Mouse (Mus musculus) neural tube, embryonic 14.5 days (tissue): ENCODE measurements around the gene Olfr1335. TPM values are rescaled to one million over a fixed set of nuclear protein-coding genes. Genes with fewer than 3 reads are reported as not detected.
"Not testable (repeated sequence)": the region's sequence is repeated elsewhere in the genome, so short reads cannot be mapped to it uniquely, and the experiment has no call there.

ENCODE experiments used
- ATAC-seq: fragments of 200-750 bp; cut with Nextera tagmentation; 2 replicates; pipeline ENCODE4 v1.8.0; 2017; ENCODE audit warnings: low read depth, mild to moderate bottlenecking, moderate TSS enrichment, moderate library complexity
- H3K27ac ChIP-seq: fragments of 300-500 bp; sonication (generic); 2 replicates; pipeline ENCODE4 v1.5.1; 2014; ENCODE audit warnings: low read depth, mild to moderate bottlenecking, control low read depth, low read length, moderate library complexity, mixed read lengths
- H3K27me3 ChIP-seq: fragments of 300-500 bp; sonication (generic); 2 replicates; pipeline ENCODE4 v1.6.1; 2014; ENCODE audit warnings: low read length; ENCODE audit not compliant: control insufficient read depth, insufficient read depth
- H3K36me3 ChIP-seq: fragments of 300-500 bp; sonication (generic); 2 replicates; pipeline ENCODE4 v1.6.1; 2014; ENCODE audit warnings: low read length, mixed read lengths; ENCODE audit not compliant: control insufficient read depth, insufficient read depth
- H3K4me1 ChIP-seq: fragments of 300-500 bp; sonication (generic); 2 replicates; pipeline ENCODE4 v1.6.1; 2014; ENCODE audit warnings: low read length; ENCODE audit not compliant: control insufficient read depth, insufficient read depth
- H3K4me2 ChIP-seq: fragments of 300-500 bp; sonication (generic); 2 replicates; pipeline ENCODE4 v1.6.1; 2014; ENCODE audit warnings: mild to moderate bottlenecking, low read depth, low read length, control low read depth
- H3K4me3 ChIP-seq: fragments of 300-500 bp; sonication (generic); 2 replicates; pipeline ENCODE4 v1.5.1; 2014; ENCODE audit warnings: low read depth, low read length, control low read depth, mixed read lengths
- H3K9ac ChIP-seq: fragments of 300-500 bp; sonication (generic); replicated peaks from 2 replicates; pipeline ENCODE4 v1.6.1; 2014; ENCODE audit warnings: low read depth, mild to moderate bottlenecking, control low read depth, low read length, mixed read lengths
- H3K9me3 ChIP-seq: fragments of 300-500 bp; sonication (generic); 2 replicates; pipeline ENCODE4 v1.6.1; 2016; ENCODE audit warnings: low read length; ENCODE audit not compliant: control insufficient read depth
- WGBS: fragments of 180-500 bp; shearing (Covaris S2); extraction: QIAGEN DNeasy Blood & Tissue Kit; methylation state at CpG from one replicate; pipeline ENCODE4 v1.1.7; 2014; 5-methylcytosine and 5-hydroxymethylcytosine counted together
- polyA plus RNA-seq: library from polyadenylated mRNA; unstranded; fragments of >200 nt; fragmentation: Nextera tagmentation; extraction: Ambion mirVana; gene quantifications from 2 replicates; pipeline ENCODE4 v1.2.1, GENCODE M21; 2014

Olfr1335 gene
- not detected in 2 replicates for polyA plus RNA-seq

- 92% methylated on average over 4 of the region's 4 CpGs for WGBS
- H3K36me3 ChIP-seq, result no peaks in the 10 kb centered on the region
- H3K9ac ChIP-seq, result no peak within 1 kb of the TSS
- H3K27me3 ChIP-seq, result no peaks in the 10 kb centered on the region
- H3K4me1 ChIP-seq, result no peaks in the 10 kb centered on the region
- H3K4me3 ChIP-seq, result no peak within 1 kb of the TSS
- ATAC-seq, result no peak
- no peaks in the 10 kb centered on the region for H3K9me3 ChIP-seq
- no peak within 1 kb of the TSS for H3K27ac ChIP-seq
- no peak within 1 kb of the TSS for H3K4me2 ChIP-seq
Measured at GRCm38 (mm10) chr4:118809844-118810243, at the start of gene Olfr1335. Gene Olfr1335, minus strand, starts transcription at chr4:118809944.

- Histone ChIP-seq H3K4me3 (no peak within 1 kb of the TSS), H3K9me3 (no peaks in the 10 kb centered on the region), H3K27ac (no peak within 1 kb of the TSS), H3K4me1 (no peaks in the 10 kb centered on the region), H3K27me3 (no peaks in the 10 kb centered on the region), H3K9ac (no peak within 1 kb of the TSS), H3K36me3 (no peaks in the 10 kb centered on the region), H3K4me2 (no peak within 1 kb of the TSS)
- WGBS, result 72% methylated on average over 1 of the region's 1 CpGs
- ATAC-seq, result no peak
Measured at GRCm38 (mm10) chr4:118836179-118836578, 26.4 kb upstream of the Olfr1335 start, which contains the start of gene Olfr1333. Gene Olfr1333, minus strand, starts transcription at chr4:118836279.

GRCm38 (mm10) chr4:118818921-118819320 lies 9.2 kb upstream of the Olfr1335 start:
- no peak for ATAC-seq
- Histone ChIP-seq H3K36me3 (no peaks in the 10 kb centered on the region), H3K4me3 (no peak overlapping the region), H3K27me3 (no peaks in the 10 kb centered on the region), H3K27ac (no peak overlapping the region), H3K9ac (no peak overlapping the region), H3K9me3 (no peaks in the 10 kb centered on the region), H3K4me2 (no peak overlapping the region), H3K4me1 (no peaks in the 10 kb centered on the region)
- 94% methylated on average over 1 of the region's 1 CpGs for WGBS

GRCm38 (mm10) chr4:118792796-118793195 lies 16.9 kb downstream of the Olfr1335 start:
- ATAC-seq, H3K9me3 ChIP-seq, H3K4me3 ChIP-seq: not testable (repeated sequence)

GRCm38 (mm10) chr4:118782486-118782885 lies 27.3 kb downstream of the Olfr1335 start, which contains the start of gene Olfr1337:
Gene Olfr1337, minus strand, starts transcription at chr4:118782586.
- H3K4me2 ChIP-seq, result no peak within 1 kb of the TSS
- no peak for ATAC-seq
- H3K4me1 ChIP-seq, result no peaks in the 10 kb centered on the region
- no peak within 1 kb of the TSS for H3K4me3 ChIP-seq
- H3K27me3 ChIP-seq, result no peaks in the 10 kb centered on the region
- H3K27ac ChIP-seq, result no peak within 1 kb of the TSS
- H3K9ac ChIP-seq, result no peak within 1 kb of the TSS
- no peaks in the 10 kb centered on the region for H3K36me3 ChIP-seq
- WGBS, result 86% methylated on average over 2 of the region's 2 CpGs
- no peaks in the 10 kb centered on the region for H3K9me3 ChIP-seq

More at GRCm38 (mm10) chr4:118792796-118793195, 16.9 kb downstream of the Olfr1335 start:
- not testable (repeated sequence) for H3K27me3 ChIP-seq, H3K9ac ChIP-seq, H3K4me1 ChIP-seq, H3K36me3 ChIP-seq, H3K4me2 ChIP-seq, H3K27ac ChIP-seq

Other genes with a start within 250 kb of the Olfr1335 start
- 1.5 TPM in 2 replicates for gene Cfap57, start 189.2 kb downstream of the Olfr1335 start, polyA plus RNA-seq
- gene Ebna1bp2, start 189.1 kb downstream of the Olfr1335 start, polyA plus RNA-seq, result 100.0 and 117 TPM in 2 replicates
- gene Olfr62, start 151.0 kb downstream of the Olfr1335 start, polyA plus RNA-seq, result not detected in 2 replicates
- gene Olfr1342, start 117.2 kb downstream of the Olfr1335 start, polyA plus RNA-seq, result not detected in 2 replicates
- not detected in 2 replicates for gene Olfr1341, start 106.4 kb downstream of the Olfr1335 start, polyA plus RNA-seq
- not detected in 2 replicates for gene Olfr1340, start 89.8 kb downstream of the Olfr1335 start, polyA plus RNA-seq
- not detected in 2 replicates for gene Olfr1339, start 77.8 kb downstream of the Olfr1335 start, polyA plus RNA-seq
- gene Olfr1338, start 51.2 kb downstream of the Olfr1335 start, polyA plus RNA-seq, result not detected in 2 replicates
- gene Olfr1337, start 27.4 kb downstream of the Olfr1335 start, polyA plus RNA-seq, result not detected in 2 replicates
- gene Olfr1333, start 26.3 kb upstream of the Olfr1335 start, polyA plus RNA-seq, result not detected in 2 replicates
- not detected in 2 replicates for gene Olfr1331, start 54.7 kb upstream of the Olfr1335 start, polyA plus RNA-seq
- gene Olfr1330, start 78.7 kb upstream of the Olfr1335 start, polyA plus RNA-seq, result not detected in 2 replicates
- not detected in 2 replicates for gene Olfr1329, start 107.5 kb upstream of the Olfr1335 start, polyA plus RNA-seq
- gene Olfr1328, start 128.7 kb upstream of the Olfr1335 start, polyA plus RNA-seq, result not detected in 2 replicates
- gene Lao1, start 151.6 kb upstream of the Olfr1335 start, polyA plus RNA-seq, result not detected in 2 replicates